Mouse (Mus musculus) adrenal gland, postnatal 25 days (tissue): ENCODE measurements around the gene Taf12. TPM values are rescaled to one million over a fixed set of nuclear protein-coding genes. Genes with fewer than 3 reads are reported as not detected.

Experiments used
- DNase-seq: peaks from one replicate; pipeline ENCODE4 v3.0.0; 2021; ENCODE audit warnings: mixed read lengths
- long read RNA-seq: library from polyadenylated mRNA; stranded (forward); transcript quantifications from one replicate; pipeline ENCODE4 v2.0.0, GENCODE M21; 2021
- total RNA-seq: library from RNA; stranded (reverse); gene quantifications from 2 replicates; pipeline ENCODE4 v1.2.3, GENCODE M21; 2021

Gene Taf12
- 29.1 and 30.4 TPM in 2 replicates for total RNA-seq
- long read RNA-seq, transcript Taf12-201 (6 exons, 3,787 nt): major isoform, 46 of 55 reads
- long read RNA-seq, partial matches to known transcripts: 5 of 55 reads
- long read RNA-seq, other reads (novel, unspliced or antisense): 4 of 55 reads

DNA sequence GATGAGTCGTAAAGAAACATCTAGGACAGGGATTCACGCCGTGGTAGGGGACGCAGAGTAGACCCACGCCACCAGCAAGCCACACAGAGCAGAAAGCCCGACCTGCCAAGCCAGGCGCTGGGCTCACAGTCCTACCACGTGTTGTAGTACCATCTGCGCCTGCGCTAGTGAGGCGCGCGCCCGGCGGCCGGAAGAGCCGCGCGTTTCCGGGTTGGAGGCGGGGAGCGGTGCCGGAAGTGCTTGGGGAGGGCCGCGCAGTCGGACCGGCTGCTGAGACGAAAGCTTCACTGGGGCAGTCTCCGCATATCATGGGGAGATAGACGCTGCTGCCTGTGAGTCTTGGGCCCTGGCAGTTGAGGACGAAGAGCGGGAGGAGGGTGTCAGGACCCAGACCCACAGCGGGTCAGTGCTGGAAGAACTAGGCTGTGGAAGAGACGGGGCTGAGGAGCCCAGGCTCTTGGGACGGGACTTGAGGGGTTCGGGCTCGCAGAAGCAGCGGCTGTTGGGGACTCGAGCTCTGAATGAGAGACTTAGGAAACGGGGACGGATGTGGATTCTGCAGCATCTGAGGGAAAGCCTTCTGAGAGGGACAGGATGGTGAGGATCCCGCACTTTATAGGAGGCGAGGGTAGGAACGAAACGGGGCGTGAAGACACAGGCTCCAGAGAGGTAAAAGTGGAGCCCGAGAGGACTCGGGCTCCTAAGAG, at the start of gene Taf12:
Taf12 (plus strand) TSS at position 220 of the 707 bp plus-strand sequence.
- DNase-seq: peak; percentile 92

DNA sequence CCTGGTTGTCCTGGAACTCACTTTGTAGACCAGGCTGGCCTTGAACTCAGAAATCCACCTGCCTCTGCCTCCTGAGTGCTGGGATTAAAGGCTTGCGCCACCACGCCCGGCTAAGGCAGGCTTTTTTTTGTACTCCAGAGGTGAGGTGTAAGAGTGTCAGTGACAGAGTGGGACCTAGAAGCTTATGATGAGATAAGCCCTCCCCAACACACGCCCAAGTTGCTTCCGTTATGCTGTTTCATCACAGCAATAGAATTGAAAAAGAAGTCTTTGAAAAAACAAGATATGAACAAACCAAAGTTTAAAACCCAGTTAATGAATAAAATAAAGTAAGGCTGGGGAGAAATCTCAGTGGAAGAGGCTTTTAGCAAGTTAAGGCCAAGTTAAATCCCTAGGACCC, 43.8 kb upstream of the Taf12 start:
- no peak for DNase-seq

GRCm38 (mm10) chr4:132234710-132235109, 39.5 kb upstream of the Taf12 start:
- DNase-seq: no peak

GRCm38 (mm10) chr4:132238356-132238755, 35.8 kb upstream of the Taf12 start:
- DNase-seq: no peak

DNA sequence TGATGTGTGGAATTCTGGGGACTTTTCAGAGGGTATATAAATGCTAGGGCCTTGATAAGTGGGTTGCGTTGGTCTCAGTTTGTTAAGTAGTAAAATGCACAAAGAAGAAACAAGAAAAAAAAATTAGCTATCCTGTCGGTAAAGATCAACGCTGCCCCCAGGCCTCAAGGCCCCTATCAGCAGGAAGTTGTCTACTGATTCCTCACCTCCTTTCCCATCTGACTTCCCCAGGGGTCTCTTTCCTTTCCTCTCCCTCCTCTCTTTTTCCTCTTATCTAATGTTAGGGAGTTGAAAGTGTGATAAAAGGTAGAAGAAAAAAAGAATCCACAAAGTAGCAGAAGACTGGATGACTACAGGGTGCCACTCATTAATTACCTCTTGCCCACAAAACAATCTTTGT, 33.8 kb upstream of the Taf12 start:
- no peak for DNase-seq

- no peak for DNase-seq
Measured at GRCm38 (mm10) chr4:132241208-132241607, 33.0 kb upstream of the Taf12 start.

DNA sequence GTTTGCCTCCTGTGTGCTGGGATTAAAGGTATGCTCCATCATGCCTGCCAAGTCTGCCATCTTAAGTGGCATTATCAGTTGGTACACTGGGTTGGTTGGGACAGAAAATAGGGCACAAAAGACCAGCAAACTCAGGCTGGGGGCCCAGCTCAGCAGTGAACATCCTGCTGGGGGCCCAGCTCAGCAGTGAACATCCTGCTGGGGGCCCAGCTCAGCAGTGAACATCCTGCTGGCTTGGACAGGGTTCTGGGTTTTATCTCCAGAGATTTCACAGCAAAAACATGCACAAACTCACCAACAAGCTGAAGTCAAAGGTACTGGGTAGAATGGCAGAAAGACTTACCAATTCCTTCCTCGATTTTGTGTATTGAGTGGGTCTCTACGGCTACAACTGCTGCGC, 28.5 kb upstream of the Taf12 start:
- DNase-seq: no peak

DNA sequence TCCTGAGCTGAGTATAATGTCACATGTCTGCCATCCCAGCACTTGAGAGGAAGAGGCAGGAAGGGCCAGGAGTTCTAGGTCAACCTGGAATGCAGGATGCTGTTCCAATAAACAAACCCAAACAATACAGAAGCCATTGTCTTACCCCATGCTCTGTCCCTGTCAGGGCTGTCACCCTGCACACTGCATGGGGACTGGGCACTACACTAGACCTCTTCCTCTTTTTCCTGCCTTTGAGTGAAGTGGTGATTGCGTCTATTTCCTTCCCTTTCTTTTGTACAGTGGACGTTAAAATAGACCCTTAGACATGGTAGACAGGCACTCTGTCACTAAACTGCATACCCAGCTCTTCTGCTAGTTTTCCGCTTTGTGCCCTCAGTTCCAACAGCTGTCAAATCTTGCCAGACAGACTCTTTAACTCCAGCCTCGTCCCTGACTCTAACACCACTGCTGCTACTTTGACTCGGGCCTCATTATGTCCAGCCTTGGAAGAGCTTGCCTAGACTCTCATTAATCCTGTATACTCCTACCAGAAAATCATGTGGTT, 26.7 kb upstream of the Taf12 start:
- no peak for DNase-seq

- no peak for DNase-seq
Measured at GRCm38 (mm10) chr4:132251596-132251995, 22.6 kb upstream of the Taf12 start.

DNA sequence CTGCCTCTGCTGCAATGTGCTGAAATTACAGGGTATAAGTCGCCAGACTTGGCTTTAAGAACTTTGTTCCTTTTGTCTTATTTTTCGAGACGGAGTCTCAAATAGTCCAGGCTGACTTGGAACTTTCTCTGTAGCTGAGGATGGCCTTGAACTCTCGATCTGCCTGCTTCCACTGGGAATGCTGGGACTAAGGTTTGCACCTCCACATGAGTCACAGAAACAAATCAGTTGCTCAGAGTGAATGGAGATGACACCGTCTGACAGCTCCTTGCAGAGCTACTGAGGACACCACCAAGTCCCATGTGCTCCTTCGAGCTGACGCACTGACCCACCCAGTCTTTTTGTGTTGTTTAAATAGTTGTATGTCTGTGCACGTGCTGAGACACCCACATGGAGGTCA, 21.0 kb upstream of the Taf12 start:
- no peak for DNase-seq

DNA sequence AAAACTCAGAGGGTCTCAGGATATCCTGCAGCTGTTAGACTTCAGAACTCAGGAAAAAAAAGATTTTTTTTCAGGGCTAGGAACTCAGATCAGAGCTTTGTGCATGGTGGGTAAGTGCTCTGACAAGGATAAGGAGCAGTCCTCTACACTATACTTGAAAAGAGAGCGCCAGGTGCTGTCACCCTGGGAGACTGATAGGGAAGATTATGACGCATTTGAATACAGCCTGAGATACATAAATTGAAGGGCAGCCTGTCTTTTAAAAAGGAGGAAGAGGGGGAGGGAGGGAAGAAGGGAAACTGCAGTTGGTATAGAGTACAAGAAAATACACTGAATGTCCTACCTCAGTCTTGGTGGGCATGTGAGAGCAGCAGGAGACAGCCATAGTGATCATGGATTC, 20.6 kb upstream of the Taf12 start:
- no peak for DNase-seq

DNA sequence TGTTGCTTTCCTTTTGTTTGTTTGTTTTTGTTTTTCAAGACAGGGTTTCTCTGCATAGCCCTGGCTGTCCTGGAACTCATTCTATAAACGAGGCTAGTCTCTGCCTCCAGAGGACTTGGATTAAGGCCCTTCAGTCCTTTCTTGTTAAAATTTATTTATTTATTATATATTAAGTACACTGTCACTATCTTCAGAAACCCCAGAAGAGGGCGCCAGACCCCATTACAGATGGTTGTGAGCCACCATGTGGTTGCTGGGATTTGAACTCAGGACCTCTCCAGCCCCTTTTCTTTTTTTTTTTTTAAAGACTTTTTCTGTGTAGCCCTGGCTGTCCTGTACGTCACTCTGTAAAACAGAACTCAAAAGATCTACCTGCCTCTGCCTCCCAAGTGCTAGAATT, 19.2 kb upstream of the Taf12 start:
- no peak for DNase-seq

DNA sequence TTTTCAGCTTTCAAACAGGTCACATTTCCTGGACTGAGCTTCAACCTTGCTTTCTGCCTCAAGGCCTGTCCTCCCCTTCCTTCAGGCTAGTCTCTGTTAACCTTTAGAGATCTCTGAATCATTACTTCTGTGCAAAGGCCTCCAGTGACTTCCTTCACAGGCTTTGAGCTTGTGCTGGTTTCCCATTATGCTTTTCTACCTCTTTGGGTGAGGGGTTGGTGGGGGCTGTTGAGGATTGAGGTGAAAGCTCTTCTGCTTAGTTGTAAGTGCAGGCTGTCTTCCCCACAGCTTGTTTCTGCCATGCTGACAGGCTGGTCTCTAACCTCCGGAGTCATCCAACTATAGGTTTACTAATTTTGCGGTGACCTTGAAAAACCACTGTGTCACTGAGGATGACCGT, 17.8 kb upstream of the Taf12 start:
- no peak for DNase-seq

DNA sequence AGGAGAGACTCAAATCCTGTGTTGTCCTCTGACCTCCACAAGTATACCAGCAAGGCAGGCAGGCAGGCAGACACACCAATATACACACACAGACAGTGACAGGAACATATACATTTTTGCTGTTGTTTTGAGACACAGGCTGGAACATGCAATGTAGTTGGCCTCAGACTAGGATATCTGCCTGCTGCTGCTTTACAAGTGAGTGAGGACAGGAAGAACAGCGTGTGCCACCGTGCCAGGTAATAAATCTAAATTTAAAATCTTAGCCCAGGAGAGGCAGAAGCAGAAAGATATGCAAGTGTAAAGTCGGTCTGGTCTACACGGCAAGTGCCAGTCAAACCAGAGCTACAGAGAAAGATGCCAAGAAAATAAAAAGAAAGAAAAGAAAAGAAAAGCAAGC, 14.9 kb upstream of the Taf12 start:
- DNase-seq: no peak

GRCm38 (mm10) chr4:132260404-132261379, 13.5 kb upstream of the Taf12 start:
- peak; percentile 68 for DNase-seq

- peak; percentile 82 for DNase-seq
Measured at GRCm38 (mm10) chr4:132261514-132262357, 12.4 kb upstream of the Taf12 start, which contains the start of gene Gmeb1. Gmeb1 (minus strand) TSS chr4:132261602.

GRCm38 (mm10) chr4:132262358-132262616, 11.9 kb upstream of the Taf12 start:
- no peak for DNase-seq

GRCm38 (mm10) chr4:132263313-132263712, 10.9 kb upstream of the Taf12 start:
- no peak for DNase-seq

- DNase-seq: no peak
Measured at GRCm38 (mm10) chr4:132266835-132267349, 7.3 kb upstream of the Taf12 start.

DNA sequence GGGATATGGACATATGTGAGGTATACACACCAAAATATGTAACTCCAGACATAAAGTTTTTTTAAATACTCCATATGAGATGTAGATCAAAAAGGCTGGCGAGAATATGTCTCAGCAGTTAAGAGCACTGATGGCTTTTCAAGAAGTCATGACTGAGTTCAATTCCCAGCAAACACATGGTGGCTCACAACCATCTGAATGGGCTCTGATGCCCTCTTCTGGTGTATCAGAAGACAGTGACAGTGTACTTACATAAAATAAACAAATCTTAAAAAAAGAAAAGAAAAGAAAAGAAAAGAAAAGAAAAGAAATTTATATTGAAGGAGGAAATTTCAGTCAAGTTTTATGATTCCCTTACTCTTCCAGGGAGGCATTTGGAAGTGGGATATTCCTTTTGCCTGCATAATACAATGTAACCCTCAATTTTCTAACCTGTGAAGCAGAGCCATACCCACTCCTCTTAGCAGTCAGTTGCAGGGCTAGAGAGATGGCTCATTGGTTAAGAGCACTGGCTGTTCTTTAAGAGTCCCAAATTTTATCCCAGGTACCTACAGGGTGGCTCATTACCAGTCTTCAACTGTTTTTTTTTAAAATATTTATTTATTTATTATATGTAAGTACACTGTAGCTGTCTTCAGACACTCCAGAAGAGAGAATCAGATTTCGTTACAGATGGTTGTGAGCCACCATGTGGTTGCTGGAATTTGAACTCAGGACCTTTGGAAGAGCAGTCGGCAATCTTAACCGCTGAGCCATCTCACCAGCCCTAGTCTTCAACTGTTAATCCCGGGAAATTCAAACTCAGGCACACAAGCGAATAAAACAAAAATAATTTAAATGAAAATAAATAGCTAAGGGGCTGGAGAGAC, 5.1 kb upstream of the Taf12 start:
- DNase-seq: no peak
